In genomic region chr4:131833971-131834609, GRCm38 (mm10) we compare ENCODE assay signal across 8 mouse cellular contexts. TPM values are rescaled to one million over a fixed set of nuclear protein-coding genes. Genes with fewer than 3 reads are reported as not detected.
DNase-seq lines count a peak whose midpoint lies in the region; ATAC-seq and TF ChIP-seq lines count a peak whose summit lies in the region.

No protein-coding gene starts in this region.

- peaks cover 31% of the 10 kb centered on the region for H3K4me1 ChIP-seq in midbrain, embryonic 12.5 days
- peaks cover 6% of the 10 kb centered on the region for H3K4me1 ChIP-seq in midbrain, embryonic 11.5 days (ENCODE audit: control insufficient read depth, insufficient read depth, low read length)
- no peaks in the 10 kb centered on the region; the same call in 1 of the 2 replicates for H3K4me1 ChIP-seq in embryonic facial prominence, embryonic 14.5 days (ENCODE audit: control insufficient read depth, insufficient read depth, low read length)

- intact Hi-C loops in gastrocnemius, adult 2 months (cut with DNase I), result loop anchor here (10.0 kb wide), 1 partner anchor 349 kb away; no protein-coding TSS in a partner anchor

- no peak for DNase-seq in gastrocnemius, adult 2 months
- no peak for DNase-seq in gastrocnemius, postnatal 4 days (ENCODE audit: low spot score in 2 of 2)
- no peak for DNase-seq in midbrain, embryonic 11.5 days (ENCODE audit: low spot score, missing footprints)
- DNase-seq in embryonic facial prominence, embryonic 14.5 days (ENCODE audit: low spot score), result peak; percentile 75
- peak; percentile 75 for DNase-seq in lung, postnatal 10 days
- no peak for DNase-seq in urinary bladder, adult 2 months (ENCODE audit: low spot score)

- no peak overlapping the region for H3K27ac ChIP-seq in gastrocnemius, adult 2 months
- H3K27ac ChIP-seq in midbrain, embryonic 12.5 days (replicated peaks), result no peak overlapping the region
- H3K27ac ChIP-seq in midbrain, embryonic 11.5 days (ENCODE audit: low read depth, low read length), result no peak overlapping the region
- H3K27ac ChIP-seq in embryonic facial prominence, embryonic 14.5 days (replicated peaks; ENCODE audit: low read depth, low read length), result no peak overlapping the region

- ATAC-seq in midbrain, embryonic 12.5 days (ENCODE audit: low FRiP score, low read depth), result no peak
- ATAC-seq in midbrain, embryonic 11.5 days (ENCODE audit: low FRiP score), result no peak
- peak; percentile 44; the same call in 1 of the 2 replicates for ATAC-seq in embryonic facial prominence, embryonic 14.5 days (ENCODE audit: low read depth)
- no peak for ATAC-seq in CD4-positive, CD25-positive, alpha-beta regulatory T cell, adult 4 months

- H3K4me2 ChIP-seq in midbrain, embryonic 12.5 days (replicated peaks), result no peak overlapping the region
- no peak overlapping the region for H3K4me2 ChIP-seq in midbrain, embryonic 11.5 days
- no peak overlapping the region for H3K4me2 ChIP-seq in embryonic facial prominence, embryonic 14.5 days (ENCODE audit: low read depth, low read length)

- 0 out of 2 replicates have a peak overlapping the region, but pooled peaks have one; percentile 28 for H3K9ac ChIP-seq in midbrain, embryonic 12.5 days (replicated peaks)
- no peak overlapping the region for H3K9ac ChIP-seq in midbrain, embryonic 11.5 days (ENCODE audit: low read length)
- no peak overlapping the region for H3K9ac ChIP-seq in embryonic facial prominence, embryonic 14.5 days (ENCODE audit: low read depth, low read length)

- H3K4me3 ChIP-seq in gastrocnemius, adult 2 months, result no peak overlapping the region
- no peak overlapping the region for H3K4me3 ChIP-seq in midbrain, embryonic 12.5 days
- H3K4me3 ChIP-seq in midbrain, embryonic 11.5 days (ENCODE audit: low read depth, low read length), result no peak overlapping the region
- no peak overlapping the region for H3K4me3 ChIP-seq in embryonic facial prominence, embryonic 14.5 days (ENCODE audit: low read depth, low read length)

- peak; percentile 37 for TF ChIP-seq CTCF in gastrocnemius, adult 2 months (IDR thresholded peaks at IDR 0.05)

- peaks cover 80% of the 10 kb centered on the region for H3K27me3 ChIP-seq in midbrain, embryonic 12.5 days
- peaks cover 28% of the 10 kb centered on the region for H3K27me3 ChIP-seq in midbrain, embryonic 11.5 days (ENCODE audit: control insufficient read depth, insufficient read depth, low read length)
- H3K27me3 ChIP-seq in embryonic facial prominence, embryonic 14.5 days (replicated peaks; ENCODE audit: control insufficient read depth, insufficient read depth, low read length), result no peaks in the 10 kb centered on the region

- no peaks in the 10 kb centered on the region for H3K36me3 ChIP-seq in midbrain, embryonic 12.5 days
- H3K36me3 ChIP-seq in midbrain, embryonic 11.5 days (ENCODE audit: control insufficient read depth, insufficient read depth, low read length), result no peaks in the 10 kb centered on the region
- no peaks in the 10 kb centered on the region for H3K36me3 ChIP-seq in embryonic facial prominence, embryonic 14.5 days (ENCODE audit: control insufficient read depth, insufficient read depth, low read length)

- WGBS in midbrain, embryonic 12.5 days, result 31% methylated on average over 9 of the region's 9 CpGs
- 28% methylated on average over 9 of the region's 9 CpGs for WGBS in midbrain, embryonic 11.5 days
- WGBS in embryonic facial prominence, embryonic 14.5 days, result 21% methylated on average over 9 of the region's 9 CpGs

- no peaks in the 10 kb centered on the region for H3K9me3 ChIP-seq in midbrain, embryonic 12.5 days
- no peaks in the 10 kb centered on the region for H3K9me3 ChIP-seq in midbrain, embryonic 11.5 days (ENCODE audit: control insufficient read depth, low read length)
- no peaks in the 10 kb centered on the region for H3K9me3 ChIP-seq in embryonic facial prominence, embryonic 14.5 days (ENCODE audit: control insufficient read depth, low read length)

RNA-seq across cellular contexts. Expression of gene Ptpru, which starts 4.0 kb away (rescaled TPM):
- total RNA-seq in gastrocnemius, adult 2 months (2021), result 1 to 10 TPM; 1.7 to 2.6 TPM
- 1 to 10 TPM; 1.3 to 1.4 TPM for total RNA-seq in gastrocnemius, postnatal 4 days (2021)
- polyA plus RNA-seq in midbrain, embryonic 12.5 days (2016; fragmentation: Nextera tagmentation; extraction: Ambion mirVana), result 19.4 and 30.6 TPM in 2 replicates
- 9.6 and 11.4 TPM in 2 replicates for polyA plus RNA-seq in midbrain, embryonic 11.5 days (2014; fragmentation: Nextera tagmentation; extraction: Ambion mirVana)
- 21.6 and 22.5 TPM in 2 replicates for polyA plus RNA-seq in embryonic facial prominence, embryonic 14.5 days (2014; fragmentation: Nextera tagmentation; extraction: Ambion mirVana)
- polyA plus RNA-seq in CD4-positive, CD25-positive, alpha-beta regulatory T cell, adult 4 months (2017; shearing (Covaris generic)), result not detected
- polyA plus RNA-seq in urinary bladder, adult 2 months (2012; rRNA removed), result 73.3 and 73.6 TPM in 2 replicates

RNA-seq across cellular contexts. Expression of gene Mecr, which starts 9.2 kb away (rescaled TPM):
- total RNA-seq in gastrocnemius, adult 2 months (2021), result 10 to 100 TPM; 16.3 to 25.4 TPM
- 10 to 100 TPM; 21.0 to 21.1 TPM for total RNA-seq in gastrocnemius, postnatal 4 days (2021)
- 35.5 and 44.5 TPM in 2 replicates for polyA plus RNA-seq in midbrain, embryonic 12.5 days (2016; fragmentation: Nextera tagmentation; extraction: Ambion mirVana)
- 39.8 and 40.3 TPM in 2 replicates for polyA plus RNA-seq in midbrain, embryonic 11.5 days (2014; fragmentation: Nextera tagmentation; extraction: Ambion mirVana)
- 34.3 and 35.4 TPM in 2 replicates for polyA plus RNA-seq in embryonic facial prominence, embryonic 14.5 days (2014; fragmentation: Nextera tagmentation; extraction: Ambion mirVana)
- 10 to 100 TPM; 32.8 to 34.9 TPM for polyA plus RNA-seq in CD4-positive, CD25-positive, alpha-beta regulatory T cell, adult 4 months (2017; shearing (Covaris generic))
- polyA plus RNA-seq in urinary bladder, adult 2 months (2012; rRNA removed), result 33.9 and 39.6 TPM in 2 replicates

RNA-seq across cellular contexts. Expression of gene Srsf4, which starts 39.3 kb away (rescaled TPM):
- 10 to 100 TPM; 32.0 to 33.8 TPM for total RNA-seq in gastrocnemius, adult 2 months (2021)
- total RNA-seq in gastrocnemius, postnatal 4 days (2021), result 10 to 100 TPM; 64.3 to 69.4 TPM
- polyA plus RNA-seq in midbrain, embryonic 12.5 days (2016; fragmentation: Nextera tagmentation; extraction: Ambion mirVana), result 166 and 167 TPM in 2 replicates
- 144 and 157 TPM in 2 replicates for polyA plus RNA-seq in midbrain, embryonic 11.5 days (2014; fragmentation: Nextera tagmentation; extraction: Ambion mirVana)
- 87.3 and 96.8 TPM in 2 replicates for polyA plus RNA-seq in embryonic facial prominence, embryonic 14.5 days (2014; fragmentation: Nextera tagmentation; extraction: Ambion mirVana)
- 10 to 100 TPM in 1 of 2 experiments, 1 to 10 TPM in 1; 6.7 to 13.2 TPM for polyA plus RNA-seq in CD4-positive, CD25-positive, alpha-beta regulatory T cell, adult 4 months (2017; shearing (Covaris generic))
- polyA plus RNA-seq in urinary bladder, adult 2 months (2012; rRNA removed), result 48.1 and 60.6 TPM in 2 replicates

Comparison
In these comparisons a context has a peak if more than half of its experiments do, and no peak if none do; other contexts are left out.
1. DNase-seq: peak in embryonic facial prominence, embryonic 14.5 days (single experiment) and lung, postnatal 10 days (single experiment); none in gastrocnemius, adult 2 months (single experiment), gastrocnemius, postnatal 4 days (0 of 2), midbrain, embryonic 11.5 days (single experiment) and urinary bladder, adult 2 months (single experiment).
2. RNA of gene Ptpru, which starts 4.0 kb away (polyA plus RNA-seq): 73.3 to 73.6 TPM in urinary bladder, adult 2 months, 19.4 to 30.6 TPM in midbrain, embryonic 12.5 days, 21.6 to 22.5 TPM in embryonic facial prominence, embryonic 14.5 days and 9.6 to 11.4 TPM in midbrain, embryonic 11.5 days; not detected in CD4-positive, CD25-positive, alpha-beta regulatory T cell, adult 4 months; every median in the first group is over 10 times any median in the second.